Mouse (Mus musculus) embryo, embryonic 9.5 days (tissue): ENCODE data around the gene Adamts9.
A peak's percentile ranks its signal among the peaks of the same experiment; 100 is the strongest.

Experiments used
- DNase-seq: peaks from one replicate; pipeline ENCODE4 v3.0.0-alpha.2; 2017; ENCODE audit errors: extremely low spot score

Adamts9 gene

GRCm38 (mm10) chr6:92943057-92943781 lies at the start of gene Adamts9:
Gene Adamts9, minus strand, starts transcription at chr6:92943492.
- peak; percentile 91 for DNase-seq

- no peak for DNase-seq
These were observed 48.3 kb upstream of the Adamts9 start for GRCm38 (mm10) chr6:92991616-92992015.

DNA sequence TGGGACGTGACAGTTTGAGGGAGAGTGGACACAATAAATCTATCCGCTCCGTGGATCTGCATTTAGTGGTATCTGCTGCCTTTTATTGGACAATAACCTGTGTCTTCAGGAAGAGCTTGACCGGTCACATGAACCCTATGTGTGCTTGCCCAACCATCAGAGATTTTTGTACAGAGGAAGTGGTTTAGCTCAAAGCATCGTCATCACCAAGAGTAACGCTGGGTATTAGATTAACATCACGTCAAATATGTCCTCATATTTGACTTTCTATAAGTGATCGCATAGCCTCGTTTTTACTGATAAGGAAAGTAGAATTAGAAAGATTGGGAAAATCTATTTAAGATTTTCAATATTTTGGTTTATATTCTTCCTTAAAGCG lies 45.3 kb upstream of the Adamts9 start:
- no peak for DNase-seq

DNA sequence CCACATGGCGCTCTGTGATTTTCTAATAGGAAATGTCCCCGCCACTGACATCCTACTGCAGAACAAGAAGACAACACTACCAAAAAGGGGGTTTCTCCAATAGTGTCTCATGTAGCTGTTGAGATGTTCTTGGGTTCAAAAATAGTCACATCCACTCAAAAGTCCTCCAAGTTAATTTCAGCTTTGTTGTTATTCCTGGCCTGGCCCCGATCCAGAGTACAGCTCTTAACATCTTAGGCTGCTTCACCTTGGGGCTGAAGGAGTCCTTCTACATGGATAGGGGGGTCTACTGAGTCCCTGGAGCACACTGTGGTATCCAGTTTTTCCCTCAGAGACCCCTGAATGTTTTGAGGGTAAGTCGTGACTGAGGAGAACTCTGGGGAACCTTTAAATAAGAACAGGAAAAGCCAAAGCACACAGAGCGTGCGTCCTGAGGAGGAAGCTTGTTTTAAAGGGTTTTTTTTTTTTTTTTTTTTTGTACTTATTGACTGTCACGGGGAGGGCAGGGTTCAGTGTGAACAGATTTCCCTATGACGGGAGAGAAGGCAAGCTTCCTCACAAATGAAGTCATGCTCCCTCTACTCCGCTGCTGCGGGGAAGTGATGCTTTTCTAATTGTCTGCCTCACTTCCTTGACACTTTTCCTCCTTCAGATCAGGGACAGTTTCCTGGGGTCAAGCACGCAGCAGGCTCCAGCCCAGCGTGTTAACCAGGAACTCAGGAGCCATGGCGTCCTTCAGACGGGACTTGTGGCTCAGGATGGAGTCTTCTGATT lies 44.7 kb upstream of the Adamts9 start:
- no peak for DNase-seq

GRCm38 (mm10) chr6:92987366-92987765 lies 44.1 kb upstream of the Adamts9 start:
- DNase-seq = no peak

GRCm38 (mm10) chr6:92983421-92983820 lies 40.1 kb upstream of the Adamts9 start:
- no peak for DNase-seq

DNA sequence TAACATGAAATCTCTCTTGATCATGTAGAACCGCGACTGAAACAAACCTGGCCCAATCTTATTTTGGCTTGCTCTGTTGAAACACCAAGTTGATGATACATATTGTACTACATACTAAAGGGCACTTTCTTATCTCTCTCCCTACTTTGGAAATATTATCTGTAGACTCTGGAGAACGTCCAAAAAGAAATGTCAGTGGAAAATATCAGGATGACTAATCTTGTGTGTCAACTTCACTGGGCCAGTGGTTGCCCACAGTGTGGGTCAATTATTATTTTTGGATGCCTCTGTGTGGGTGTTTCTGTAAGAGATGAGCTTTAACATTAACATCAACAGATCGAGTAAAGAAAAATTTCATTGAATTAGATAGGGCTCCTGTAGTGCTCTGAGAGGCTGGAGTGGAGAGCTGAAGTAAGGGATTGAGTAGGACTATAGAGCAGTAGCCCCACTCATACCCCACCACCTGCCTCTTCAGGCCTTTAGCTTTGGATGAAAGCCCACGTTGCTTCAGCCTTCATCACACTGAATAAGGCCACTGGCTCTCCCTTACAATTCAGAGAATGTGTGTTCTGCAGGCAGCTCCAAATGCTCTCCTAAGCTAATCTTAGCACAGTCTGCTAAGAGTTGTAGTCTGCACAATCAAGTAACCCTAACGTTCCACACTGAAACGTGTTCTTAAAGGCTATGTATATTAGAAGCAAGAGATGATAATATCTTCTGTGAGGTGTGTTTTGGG lies 38.3 kb upstream of the Adamts9 start:
- no peak for DNase-seq

- no peak for DNase-seq
These were observed 30.0 kb upstream of the Adamts9 start for GRCm38 (mm10) chr6:92973340-92973739.

DNA sequence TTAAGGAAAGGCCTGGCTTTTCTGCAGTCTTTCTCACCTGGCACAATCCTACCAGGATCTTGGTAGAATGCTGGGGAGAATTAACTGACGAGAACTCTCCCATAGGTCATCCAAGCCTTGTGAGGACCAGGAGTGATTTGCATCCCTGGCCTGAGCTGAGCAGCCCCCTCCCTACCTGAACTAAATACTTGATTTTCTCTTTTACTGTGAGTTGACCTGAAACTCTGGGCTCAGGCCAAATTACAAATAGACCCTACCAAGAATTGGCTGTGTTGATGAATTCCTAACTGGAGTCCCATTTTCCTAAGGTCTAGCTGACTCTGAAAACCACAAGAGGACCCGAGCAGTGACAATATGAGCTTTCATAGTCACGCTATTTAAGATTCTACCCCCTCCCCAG lies 25.4 kb upstream of the Adamts9 start:
- DNase-seq = no peak

DNA sequence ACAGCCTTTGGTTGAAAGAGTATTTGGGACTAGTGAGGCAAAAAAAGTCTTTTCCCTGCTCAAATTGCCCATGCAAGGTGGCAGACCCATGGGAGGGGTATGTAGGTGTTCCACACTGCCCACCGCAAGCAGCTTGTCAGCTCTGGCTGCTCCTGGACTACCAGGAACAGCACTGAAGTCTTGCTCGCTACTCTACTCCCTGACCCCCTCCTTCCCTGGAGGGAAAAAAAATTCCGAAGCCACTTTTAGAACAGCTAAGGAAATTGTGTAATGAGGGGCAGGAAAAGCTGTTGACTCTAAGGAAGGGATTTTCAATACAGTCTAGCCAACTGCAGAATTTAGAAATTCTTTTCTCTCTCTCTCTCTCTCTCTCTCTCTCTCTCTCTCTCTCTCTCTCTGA lies 24.9 kb upstream of the Adamts9 start:
- no peak for DNase-seq

- DNase-seq = no peak
These were observed 19.7 kb upstream of the Adamts9 start for GRCm38 (mm10) chr6:92962966-92963365.

DNA sequence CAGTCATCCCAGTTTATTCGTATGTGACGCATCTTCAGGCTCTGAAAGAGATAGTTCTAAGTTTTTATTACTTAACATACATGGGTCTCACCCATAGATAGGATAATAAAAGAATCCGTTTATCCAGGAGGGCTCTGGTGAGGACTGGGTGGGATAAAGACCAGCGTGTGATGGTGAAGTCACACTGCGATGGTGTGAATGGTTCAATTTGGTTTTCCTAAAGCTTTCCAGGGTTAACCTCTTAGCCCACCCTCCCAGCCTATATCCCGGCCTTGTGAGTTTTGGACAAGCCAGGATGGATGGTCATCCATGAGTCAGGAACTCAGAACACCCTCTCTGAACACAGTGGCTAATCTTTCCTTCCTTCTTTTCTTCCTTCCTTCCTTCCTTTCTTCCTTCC lies 17.7 kb upstream of the Adamts9 start:
- DNase-seq = no peak

- no peak for DNase-seq
These were observed 16.1 kb upstream of the Adamts9 start for GRCm38 (mm10) chr6:92959416-92959815.

GRCm38 (mm10) chr6:92947337-92948042 lies 4.2 kb upstream of the Adamts9 start:
- DNase-seq = no peak

GRCm38 (mm10) chr6:92944711-92945110 lies 1.4 kb upstream of the Adamts9 start:
- no peak for DNase-seq

- DNase-seq = peak; percentile 27
These were observed 875 bp upstream of the Adamts9 start for GRCm38 (mm10) chr6:92944048-92944685.

GRCm38 (mm10) chr6:92941756-92942420 lies 1.4 kb downstream of the Adamts9 start:
- DNase-seq = peak; percentile 62

GRCm38 (mm10) chr6:92941281-92941731 lies 2.0 kb downstream of the Adamts9 start:
- peak; percentile 79 for DNase-seq

DNA sequence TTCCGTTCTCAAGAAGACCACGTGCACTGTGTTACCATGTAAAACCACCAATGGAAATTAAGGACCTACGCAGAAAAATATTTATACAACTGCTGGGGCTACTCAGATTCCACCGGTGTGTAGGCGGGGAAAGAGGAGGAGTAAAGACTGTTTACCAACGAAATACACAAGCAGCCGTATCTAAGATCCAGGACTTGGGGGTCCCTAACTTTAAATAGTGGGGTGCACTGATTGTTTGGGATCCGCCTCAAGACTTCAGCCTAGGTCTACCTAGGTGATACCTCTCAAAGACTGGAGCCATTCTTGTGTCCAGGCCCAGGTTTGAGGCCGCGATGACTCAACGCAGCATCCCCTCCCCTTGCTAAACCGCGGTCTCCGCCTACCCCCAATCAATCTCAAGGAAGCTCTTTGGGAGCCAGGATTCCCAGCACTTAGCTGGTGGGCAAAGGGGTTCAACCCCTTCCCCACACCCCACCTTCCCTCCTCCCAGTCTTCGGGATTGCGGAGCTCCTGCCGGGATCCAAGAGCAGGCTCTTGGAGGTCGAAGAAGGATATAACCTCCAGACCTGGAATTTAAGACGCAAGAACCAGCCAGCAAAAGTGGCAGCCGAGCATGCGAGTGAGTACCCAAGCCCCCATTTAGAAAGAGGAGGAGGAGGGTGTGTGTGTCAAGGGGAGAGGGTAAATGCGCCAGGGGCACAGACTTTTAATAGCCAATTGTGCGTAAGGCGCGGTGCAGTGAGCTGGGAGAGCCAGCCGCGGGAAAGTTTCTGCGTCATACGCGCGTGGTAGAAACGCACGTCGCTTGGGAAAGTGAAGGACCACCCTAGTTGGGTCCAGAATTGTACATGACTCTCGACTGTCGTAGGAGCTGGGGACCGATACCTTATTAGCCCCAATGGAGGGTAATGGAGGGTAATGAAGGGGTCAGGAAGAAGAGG lies 2.8 kb downstream of the Adamts9 start:
- DNase-seq = peak; percentile 63

GRCm38 (mm10) chr6:92928261-92928660 lies 15.0 kb downstream of the Adamts9 start:
- DNase-seq = no peak
